Mouse (Mus musculus) heart, embryonic 12.5 days (tissue): Measurements from ENCODE around the gene Ankrd27. TPM values are rescaled to one million over a fixed set of nuclear protein-coding genes. Genes with fewer than 3 reads are reported as not detected.

Experiments
- ATAC-seq: fragments of 200-750 bp; cut with Nextera tagmentation; 2 replicates; pipeline ENCODE4 v1.8.0; 2017; ENCODE audit warnings: moderate TSS enrichment, moderate library complexity; ENCODE audit not compliant: insufficient number of reproducible peaks, low FRiP score
- H3K27ac ChIP-seq: fragments of 300-500 bp; sonication (generic); 2 replicates; pipeline ENCODE4 v1.5.1; 2016; ENCODE audit warnings: mild to moderate bottlenecking, moderate library complexity; ENCODE audit not compliant: poor library complexity, severe bottlenecking
- H3K27me3 ChIP-seq: fragments of 300-500 bp; sonication (generic); replicated peaks from 2 replicates; pipeline ENCODE4 v1.6.1; 2016; ENCODE audit warnings: mild to moderate bottlenecking, moderate library complexity
- H3K36me3 ChIP-seq: fragments of 300-500 bp; sonication (generic); 2 replicates; pipeline ENCODE4 v1.6.1; 2016; ENCODE audit warnings: mild to moderate bottlenecking, moderate library complexity
- H3K4me1 ChIP-seq: fragments of 300-500 bp; sonication (generic); replicated peaks from 2 replicates; pipeline ENCODE4 v1.6.1; 2016; ENCODE audit warnings: mild to moderate bottlenecking
- H3K4me2 ChIP-seq: fragments of 300-500 bp; sonication (generic); 2 replicates; pipeline ENCODE4 v1.6.1; 2016; ENCODE audit warnings: mild to moderate bottlenecking, moderate library complexity
- H3K4me3 ChIP-seq: fragments of 300-500 bp; sonication (generic); 2 replicates; pipeline ENCODE4 v1.5.1; 2016; ENCODE audit warnings: mild to moderate bottlenecking
- H3K9ac ChIP-seq: fragments of 300-500 bp; sonication (generic); 2 replicates; pipeline ENCODE4 v1.6.1; 2016; ENCODE audit warnings: mild to moderate bottlenecking, moderate library complexity
- H3K9me3 ChIP-seq: fragments of 300-500 bp; sonication (generic); replicated peaks from 2 replicates; pipeline ENCODE4 v1.6.1; 2016; ENCODE audit warnings: mild to moderate bottlenecking, moderate library complexity
- WGBS: fragments of 180-500 bp; shearing (Covaris S2); methylation state at CpG from one replicate; pipeline ENCODE4 v1.1.7; 2016; 5-methylcytosine and 5-hydroxymethylcytosine counted together
- polyA plus RNA-seq: library from polyadenylated mRNA; unstranded; fragments of >200 nt; fragmentation: Nextera tagmentation; extraction: Ambion mirVana; gene quantifications from 2 replicates; pipeline ENCODE4 v1.2.1, GENCODE M21; 2016

Ankrd27 gene
- polyA plus RNA-seq, 1 experiment from 2014 or later: 23.6 TPM

- 96% methylated on average over 5 of the region's 5 CpGs for WGBS
Measured at GRCm38 (mm10) chr7:35602766-35603165, 16.7 kb downstream of the Ankrd27 start.

GRCm38 (mm10) chr7:35606816-35607215 is 20.8 kb downstream of the Ankrd27 start:
- H3K4me3 ChIP-seq: no peak overlapping the region
- no peaks in the 10 kb centered on the region for H3K4me1 ChIP-seq
- H3K27ac ChIP-seq: no peak overlapping the region
- no peak for ATAC-seq
- H3K36me3 ChIP-seq: peaks cover 78% of the 10 kb centered on the region
- H3K9me3 ChIP-seq: 0 out of 2 replicates have a peak, but pooled peaks cover 2% of the 10 kb centered on the region
- H3K27me3 ChIP-seq: no peaks in the 10 kb centered on the region
- H3K4me2 ChIP-seq: no peak overlapping the region
- H3K9ac ChIP-seq: no peak overlapping the region
- 86% methylated on average over 10 of the region's 10 CpGs for WGBS

More at GRCm38 (mm10) chr7:35602766-35603165, 16.7 kb downstream of the Ankrd27 start:
- no peaks in the 10 kb centered on the region for H3K9me3 ChIP-seq
- no peak overlapping the region for H3K9ac ChIP-seq
- no peaks in the 10 kb centered on the region for H3K27me3 ChIP-seq
- no peak overlapping the region for H3K4me3 ChIP-seq
- ATAC-seq: no peak
- 0 out of 2 replicates have a peak, but pooled peaks cover 3% of the 10 kb centered on the region for H3K4me1 ChIP-seq
- no peak overlapping the region for H3K27ac ChIP-seq
- H3K36me3 ChIP-seq: peaks cover 47% of the 10 kb centered on the region
- H3K4me2 ChIP-seq: no peak overlapping the region

- no peaks in the 10 kb centered on the region for H3K4me1 ChIP-seq
- H3K9ac ChIP-seq: no peak overlapping the region
- WGBS: 91% methylated on average over 10 of the region's 10 CpGs
- H3K9me3 ChIP-seq: 0 out of 2 replicates have a peak, but pooled peaks cover 2% of the 10 kb centered on the region
- no peak overlapping the region for H3K4me3 ChIP-seq
- H3K27me3 ChIP-seq: no peaks in the 10 kb centered on the region
- peaks cover 80% of the 10 kb centered on the region for H3K36me3 ChIP-seq
- ATAC-seq: no peak
- no peak overlapping the region for H3K4me2 ChIP-seq
- H3K27ac ChIP-seq: no peak overlapping the region
Measured at GRCm38 (mm10) chr7:35609245-35609644, 23.2 kb downstream of the Ankrd27 start.

GRCm38 (mm10) chr7:35617513-35617912 is 31.5 kb downstream of the Ankrd27 start:
- no peaks in the 10 kb centered on the region for H3K27me3 ChIP-seq
- H3K4me1 ChIP-seq: no peaks in the 10 kb centered on the region
- H3K36me3 ChIP-seq: peaks cover 91% of the 10 kb centered on the region
- H3K4me3 ChIP-seq: no peak overlapping the region
- H3K27ac ChIP-seq: no peak overlapping the region
- no peaks in the 10 kb centered on the region for H3K9me3 ChIP-seq
- no peak overlapping the region for H3K4me2 ChIP-seq
- 82% methylated on average over 4 of the region's 4 CpGs for WGBS
- H3K9ac ChIP-seq: no peak overlapping the region
- no peak for ATAC-seq

GRCm38 (mm10) chr7:35622626-35623025 is 36.6 kb downstream of the Ankrd27 start:
- no peak overlapping the region for H3K9ac ChIP-seq
- peaks cover 91% of the 10 kb centered on the region for H3K36me3 ChIP-seq
- WGBS: 85% methylated on average over 10 of the region's 10 CpGs
- ATAC-seq: no peak
- no peaks in the 10 kb centered on the region for H3K4me1 ChIP-seq
- 0 out of 2 replicates have a peak, but pooled peaks cover 4% of the 10 kb centered on the region for H3K9me3 ChIP-seq
- no peaks in the 10 kb centered on the region for H3K27me3 ChIP-seq
- H3K4me2 ChIP-seq: no peak overlapping the region
- H3K27ac ChIP-seq: no peak overlapping the region
- no peak overlapping the region for H3K4me3 ChIP-seq

GRCm38 (mm10) chr7:35626038-35626437 is 40.0 kb downstream of the Ankrd27 start:
- WGBS: 96% methylated on average over 5 of the region's 5 CpGs

GRCm38 (mm10) chr7:35627371-35627770 is 41.3 kb downstream of the Ankrd27 start:
- H3K4me3 ChIP-seq: no peak overlapping the region
- H3K9me3 ChIP-seq: 0 out of 2 replicates have a peak, but pooled peaks cover 4% of the 10 kb centered on the region
- H3K36me3 ChIP-seq: peaks cover 89% of the 10 kb centered on the region
- H3K4me1 ChIP-seq: no peaks in the 10 kb centered on the region
- WGBS: 90% methylated on average over 10 of the region's 10 CpGs
- ATAC-seq: no peak
- no peak overlapping the region for H3K4me2 ChIP-seq
- no peak overlapping the region for H3K27ac ChIP-seq
- H3K9ac ChIP-seq: no peak overlapping the region
- no peaks in the 10 kb centered on the region for H3K27me3 ChIP-seq

More at GRCm38 (mm10) chr7:35626038-35626437, 40.0 kb downstream of the Ankrd27 start:
- H3K4me1 ChIP-seq: no peaks in the 10 kb centered on the region
- no peak overlapping the region for H3K4me3 ChIP-seq
- H3K9ac ChIP-seq: no peak overlapping the region
- peaks cover 93% of the 10 kb centered on the region for H3K36me3 ChIP-seq
- no peak overlapping the region for H3K27ac ChIP-seq
- H3K9me3 ChIP-seq: 0 out of 2 replicates have a peak, but pooled peaks cover 4% of the 10 kb centered on the region
- H3K27me3 ChIP-seq: no peaks in the 10 kb centered on the region
- H3K4me2 ChIP-seq: no peak overlapping the region
- no peak for ATAC-seq

- Histone ChIP-seq H3K4me2 (no peak overlapping the region), H3K4me1 (no peaks in the 10 kb centered on the region), H3K9ac (no peak overlapping the region), H3K4me3 (no peak overlapping the region), H3K27me3 (no peaks in the 10 kb centered on the region), H3K9me3 (0 out of 2 replicates have a peak, but pooled peaks cover 4% of the 10 kb centered on the region), H3K27ac (no peak overlapping the region), H3K36me3 (peaks cover 87% of the 10 kb centered on the region)
- no peak for ATAC-seq
- 73% methylated on average over 5 of the region's 5 CpGs for WGBS
Measured at GRCm38 (mm10) chr7:35628496-35628895, 42.5 kb downstream of the Ankrd27 start.

GRCm38 (mm10) chr7:35636229-35636628 is 50.2 kb downstream of the Ankrd27 start:
- Histone ChIP-seq H3K4me2 (no peak overlapping the region), H3K4me1 (no peaks in the 10 kb centered on the region; the same call in 1 of the 2 replicates), H3K9me3 (peaks cover 5% of the 10 kb centered on the region; the same call in 1 of the 2 replicates), H3K9ac (no peak overlapping the region), H3K27ac (no peak overlapping the region), H3K4me3 (no peak overlapping the region), H3K36me3 (peaks cover 71% of the 10 kb centered on the region), H3K27me3 (no peaks in the 10 kb centered on the region)
- ATAC-seq: no peak
- WGBS: 66% methylated on average over 6 of the region's 6 CpGs

- Histone ChIP-seq H3K27ac (no peak overlapping the region), H3K4me1 (no peaks in the 10 kb centered on the region; the same call in 1 of the 2 replicates), H3K9ac (no peak overlapping the region), H3K4me2 (no peak overlapping the region), H3K27me3 (no peaks in the 10 kb centered on the region), H3K36me3 (peaks cover 71% of the 10 kb centered on the region), H3K4me3 (no peak overlapping the region), H3K9me3 (peaks cover 5% of the 10 kb centered on the region; the same call in 1 of the 2 replicates)
- 93% methylated on average over 9 of the region's 9 CpGs for WGBS
- no peak for ATAC-seq
Measured at GRCm38 (mm10) chr7:35636874-35637273, 50.8 kb downstream of the Ankrd27 start.

- H3K4me2 ChIP-seq: no peak overlapping the region
- H3K9ac ChIP-seq: no peak overlapping the region
- H3K4me3 ChIP-seq: no peak overlapping the region
- H3K9me3 ChIP-seq: no peaks in the 10 kb centered on the region
- no peak overlapping the region for H3K27ac ChIP-seq
- WGBS: 58% methylated on average over 6 of the region's 6 CpGs
- ATAC-seq: peak; percentile 29; the same call in 1 of the 2 replicates
- H3K36me3 ChIP-seq: peaks cover 81% of the 10 kb centered on the region
- no peaks in the 10 kb centered on the region for H3K27me3 ChIP-seq
- H3K4me1 ChIP-seq: no peaks in the 10 kb centered on the region; the same call in 1 of the 2 replicates
Measured at GRCm38 (mm10) chr7:35640072-35640471, 54.0 kb downstream of the Ankrd27 start.
